10 mouse cellular contexts compared by ENCODE assay signal in genomic region chr11:3369449-3369848, GRCm38 (mm10). TPM values are rescaled to one million over a fixed set of nuclear protein-coding genes. Genes with fewer than 3 reads are reported as not detected.
DNase-seq lines count a peak whose midpoint lies in the region; ATAC-seq and TF ChIP-seq lines count a peak whose summit lies in the region.
"Had no signal": no experiment of that assay in that cellular context is flagged by ENCODE, and none has a peak within 500 bp of the region (broad histone marks: within the 10 kb centered on the region; RNA-seq: fewer than 3 reads in every experiment).

No protein-coding gene starts in this region.

- ATAC-seq in midbrain, embryonic 13.5 days = no peak

- in situ Hi-C loops in ES-E14 (cut with MboI; ENCODE audit: low sequenced_read_pairs in 2 of 2, unreplicated experiment in 2 of 2) = no loop called here

- no peaks in the 10 kb centered on the region for H3K27me3 ChIP-seq in hindbrain, embryonic 10.5 days (ENCODE audit: insufficient read depth, poor library complexity, severe bottlenecking)
- H3K27me3 ChIP-seq in midbrain, embryonic 13.5 days = no peaks in the 10 kb centered on the region

- WGBS in hindbrain, embryonic 10.5 days = 72% methylated on average over 5 of the region's 5 CpGs
- whole genome bisulfite sequencing in midbrain, embryonic 13.5 days = 74% methylated on average over 5 of the region's 5 CpGs

- peak; percentile 68 for DNase-seq in heart, adult 11 months
- DNase-seq in heart, adult 9 months (ENCODE audit: low spot score in 2 of 2) = no peak
- DNase-seq in ES-E14 (ENCODE audit: low read depth, low spot score) = no peak
- no peak for DNase-seq in hindbrain, embryonic 10.5 days (ENCODE audit: low spot score)
- no peak for DNase-seq in testis, postnatal 14 days (ENCODE audit: low spot score)
- DNase-seq in urinary bladder, postnatal 14 days (ENCODE audit: low spot score) = no peak
- no peak for DNase-seq in kidney, postnatal 36 days
- DNase-seq: kidney, postnatal 25 days had no signal

- H3K36me3 ChIP-seq in ES-E14 (ENCODE audit: control insufficient read depth, insufficient read depth, low read length, poor library complexity, severe bottlenecking) = no peaks in the 10 kb centered on the region; the same call in 1 of the 2 replicates
- H3K36me3 ChIP-seq in hindbrain, embryonic 10.5 days = 0 out of 2 replicates have a peak, but pooled peaks cover 2% of the 10 kb centered on the region
- no peaks in the 10 kb centered on the region for H3K36me3 ChIP-seq in midbrain, embryonic 13.5 days

- H3K27ac ChIP-seq in ES-E14 (ENCODE audit: insufficient read depth, low read depth, low read length, poor library complexity, severe bottlenecking) = peak overlapping the region; percentile 85
- H3K27ac ChIP-seq in hindbrain, embryonic 10.5 days = 0 out of 2 replicates have a peak overlapping the region, but pooled peaks have one; percentile 1
- no peak overlapping the region for H3K27ac ChIP-seq in midbrain, embryonic 13.5 days
- H3K27ac ChIP-seq: liver, embryonic 14.5 days had no signal

- H3K9me3 ChIP-seq in ES-E14 (ENCODE audit: control insufficient read depth, insufficient read depth, low read depth, low read length) = no peaks in the 10 kb centered on the region
- no peaks in the 10 kb centered on the region for H3K9me3 ChIP-seq in hindbrain, embryonic 10.5 days
- H3K9me3 ChIP-seq in midbrain, embryonic 13.5 days = no peaks in the 10 kb centered on the region

- peaks cover 17 to 41% of the 10 kb centered on the region in 2 experiments for H3K4me1 ChIP-seq in ES-E14 (ENCODE audit: control insufficient read depth in 2 of 2, insufficient read depth in 2 of 2, low read length in 2 of 2, poor library complexity in 1 of 2)
- H3K4me1 ChIP-seq in hindbrain, embryonic 10.5 days (replicated peaks) = peaks cover 52% of the 10 kb centered on the region
- H3K4me1 ChIP-seq in midbrain, embryonic 13.5 days (replicated peaks) = peaks cover 57% of the 10 kb centered on the region

- peak overlapping the region; percentile 68 for H3K9ac ChIP-seq in ES-E14 (ENCODE audit: insufficient read depth, low read depth, low read length, poor library complexity, severe bottlenecking)
- H3K9ac ChIP-seq in midbrain, embryonic 13.5 days (replicated peaks) = peak overlapping the region; percentile 84
- H3K9ac ChIP-seq: liver, embryonic 14.5 days had no signal

- peak overlapping the region; percentile 63 for H3K4me2 ChIP-seq in midbrain, embryonic 13.5 days (replicated peaks)

- H3K4me3 ChIP-seq in ES-E14 (ENCODE audit: insufficient read depth in 1 of 2, low read depth in 1 of 2, low read length in 2 of 2, poor library complexity in 1 of 2, severe bottlenecking in 1 of 2) = peak overlapping the region; percentile 24 to 42; a peak in 3 of 4 replicates
- peak overlapping the region; percentile 69; the same call in 1 of the 2 replicates for H3K4me3 ChIP-seq in hindbrain, embryonic 10.5 days
- peak overlapping the region; percentile 58 for H3K4me3 ChIP-seq in midbrain, embryonic 13.5 days (replicated peaks)

TF ChIP-seq in ES-E14, 5 proteins besides CTCF, POLR2A, EP300 and RAD21:
- TF ChIP-seq ZNF384 (IDR thresholded peaks at IDR 0.05; ENCODE audit: low read depth, low read length) = no peak
- TF ChIP-seq MAFK (IDR thresholded peaks at IDR 0.05; ENCODE audit: insufficient read depth, low read depth, low read length) = no peak
- no peak for TF ChIP-seq ZC3H11A (IDR thresholded peaks at IDR 0.05; ENCODE audit: borderline replicate concordance, low read depth, low read length)
- no peak for TF ChIP-seq CHD2 (IDR thresholded peaks at IDR 0.05; ENCODE audit: low read depth, low read length)
- TF ChIP-seq HCFC1 (IDR thresholded peaks at IDR 0.05; ENCODE audit: borderline replicate concordance, insufficient read depth, low read length) = no peak

RNA-seq across cellular contexts. Expression of gene Pik3ip1, which starts 39.2 kb away (rescaled TPM):
- 8.5 and 16.1 TPM in 2 replicates for total RNA-seq in ES-E14 (2012; rRNA removed)
- polyA plus RNA-seq in hindbrain, embryonic 10.5 days (2016; fragmentation: Nextera tagmentation; extraction: Ambion mirVana) = 9.3 and 9.4 TPM in 2 replicates
- 24.2 and 25.1 TPM in 2 replicates for polyA plus RNA-seq in midbrain, embryonic 13.5 days (2015; fragmentation: Nextera tagmentation; extraction: Ambion mirVana)

RNA-seq across cellular contexts. Expression of gene Limk2, which starts 39.5 kb away (rescaled TPM):
- total RNA-seq in ES-E14 (2012; rRNA removed) = 80.5 and 93.3 TPM in 2 replicates
- 62.0 and 82.2 TPM in 2 replicates for polyA plus RNA-seq in hindbrain, embryonic 10.5 days (2016; fragmentation: Nextera tagmentation; extraction: Ambion mirVana)
- 134 and 138 TPM in 2 replicates for polyA plus RNA-seq in midbrain, embryonic 13.5 days (2015; fragmentation: Nextera tagmentation; extraction: Ambion mirVana)
